Mouse (Mus musculus): Measurements from ENCODE around the gene Stab1. TPM values are rescaled to one million over a fixed set of nuclear protein-coding genes. Genes with fewer than 3 reads are reported as not detected.

The Stab1 gene
- polyA plus RNA-seq (2015; fragmentation: Nextera tagmentation; extraction: Ambion mirVana), result 26.4 and 27.8 TPM in 2 replicates

- H3K36me3 ChIP-seq (ENCODE audit: insufficient read depth, low read length), result peaks cover 27% of the 10 kb centered on the region
- H3K9me3 ChIP-seq (replicated peaks; ENCODE audit: low read length), result no peaks in the 10 kb centered on the region
- peak within 1 kb of the TSS; percentile 26 for H3K4me3 ChIP-seq (replicated peaks; ENCODE audit: low read depth, low read length)
- no peak for TF ChIP-seq CTCF (IDR thresholded peaks at IDR 0.05; ENCODE audit: low read depth)
- H3K27ac ChIP-seq, result peak within 1 kb of the TSS; percentile 62
- H3K9ac ChIP-seq (ENCODE audit: low read depth, low read length), result peak within 1 kb of the TSS; percentile 14; the same call in 1 of the 2 replicates
- H3K27me3 ChIP-seq (ENCODE audit: insufficient read depth, low read length), result no peaks in the 10 kb centered on the region
- H3K4me2 ChIP-seq (ENCODE audit: low read length), result peak within 1 kb of the TSS; percentile 40
- ATAC-seq (replicated peaks; ENCODE audit: low FRiP score, low read depth) (no peak), DNase-seq (ENCODE audit: low spot score) (peak; percentile 62)
- H3K4me1 ChIP-seq (replicated peaks; ENCODE audit: insufficient read depth, low read length), result peaks cover 13% of the 10 kb centered on the region; the same call in 1 of the 2 replicates
- WGBS, result 18% methylated on average over 10 of the region's 10 CpGs
Measured at GRCm38 (mm10) chr14:31168425-31168824, at the start of gene Stab1. Stab1 (minus strand) TSS chr14:31168641.

DNA sequence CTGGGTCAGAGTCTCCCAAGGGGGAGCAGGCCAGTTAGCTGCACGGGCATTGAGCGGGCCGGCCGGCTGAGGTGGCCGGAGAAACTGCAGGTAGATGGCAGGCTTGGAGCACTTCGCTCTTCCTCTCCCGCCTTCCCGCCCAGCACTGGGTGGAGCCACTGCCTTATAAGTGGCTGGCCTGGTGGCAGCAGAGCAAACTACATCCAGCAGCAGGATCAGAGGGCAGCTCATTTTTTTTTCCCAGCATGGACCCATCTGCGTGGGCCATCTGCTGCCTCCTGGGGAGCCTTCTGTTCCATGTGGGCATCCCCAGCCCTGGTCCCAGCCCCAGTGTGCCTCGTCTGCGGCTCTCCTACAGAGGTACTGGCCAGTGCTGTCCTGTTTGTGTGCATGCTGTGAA lies 49.2 kb upstream of the Stab1 start, which contains the start of gene Sema3g:
Gene Sema3g (plus strand): TSS at position 195 of the 400 bp plus-strand sequence.
- H3K4me3 ChIP-seq (replicated peaks; ENCODE audit: low read depth, low read length), result 0 out of 2 replicates have a peak within 1 kb of the TSS, but pooled peaks have one; percentile 1
- ATAC-seq (replicated peaks; ENCODE audit: low FRiP score, low read depth) (peak; percentile 83), DNase-seq (ENCODE audit: low spot score) (peak; percentile 91)
- H3K4me1 ChIP-seq (replicated peaks; ENCODE audit: insufficient read depth, low read length), result no peaks in the 10 kb centered on the region
- peak within 1 kb of the TSS; percentile 46 for H3K4me2 ChIP-seq (ENCODE audit: low read length)
- H3K9ac ChIP-seq (ENCODE audit: low read depth, low read length), result 0 out of 2 replicates have a peak within 1 kb of the TSS, but pooled peaks have one; percentile 1
- H3K9me3 ChIP-seq (replicated peaks; ENCODE audit: low read length), result no peaks in the 10 kb centered on the region
- H3K27ac ChIP-seq, result no peak within 1 kb of the TSS
- H3K27me3 ChIP-seq (ENCODE audit: insufficient read depth, low read length), result no peaks in the 10 kb centered on the region
- WGBS, result 7% methylated on average over 11 of the region's 11 CpGs
- H3K36me3 ChIP-seq (ENCODE audit: insufficient read depth, low read length), result no peaks in the 10 kb centered on the region
- peak; percentile 88 for TF ChIP-seq CTCF (IDR thresholded peaks at IDR 0.05; ENCODE audit: low read depth)

DNA sequence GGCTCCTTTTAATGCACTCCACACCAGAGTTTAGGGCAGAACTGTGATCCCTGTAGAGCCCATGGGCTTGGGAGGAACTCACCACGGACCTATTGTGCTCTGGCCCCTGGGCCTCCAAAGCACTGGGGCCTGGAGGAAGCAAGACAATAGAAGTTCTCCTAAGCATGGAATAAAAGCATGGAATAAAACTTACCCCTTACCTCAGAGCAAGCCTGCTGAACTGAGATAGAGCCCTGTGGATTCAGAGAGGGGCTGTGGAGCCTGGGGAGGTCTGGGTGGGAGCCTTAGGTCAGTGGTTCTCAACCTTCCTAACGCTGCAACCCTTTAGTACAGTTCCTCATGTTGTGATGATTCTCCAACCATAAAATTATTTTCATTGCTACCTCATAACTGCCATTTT lies 48.4 kb upstream of the Stab1 start, which contains the start of gene Nisch:
Gene Nisch (minus strand): TSS at position 101 of the 400 bp plus-strand sequence.
- no peak for DNase-seq (ENCODE audit: low spot score)
- Histone ChIP-seq H3K9me3 (replicated peaks; ENCODE audit: low read length) (no peaks in the 10 kb centered on the region), H3K4me2 (ENCODE audit: low read length) (peak within 1 kb of the TSS; percentile 46), H3K9ac (ENCODE audit: low read depth, low read length) (no peak within 1 kb of the TSS), H3K4me1 (replicated peaks; ENCODE audit: insufficient read depth, low read length) (no peaks in the 10 kb centered on the region), H3K27me3 (ENCODE audit: insufficient read depth, low read length) (no peaks in the 10 kb centered on the region), H3K36me3 (ENCODE audit: insufficient read depth, low read length) (no peaks in the 10 kb centered on the region), H3K27ac (0 out of 2 replicates have a peak within 1 kb of the TSS, but pooled peaks have one; percentile 19), H3K4me3 (replicated peaks; ENCODE audit: low read depth, low read length) (0 out of 2 replicates have a peak within 1 kb of the TSS, but pooled peaks have one; percentile 1)
- TF ChIP-seq CTCF (IDR thresholded peaks at IDR 0.05; ENCODE audit: low read depth), result no peak
- WGBS, result 67% methylated on average over 2 of the region's 2 CpGs
- ATAC-seq (replicated peaks; ENCODE audit: low FRiP score, low read depth), result no peak

GRCm38 (mm10) chr14:31215157-31216002 lies 46.9 kb upstream of the Stab1 start:
- Histone ChIP-seq H3K4me2 (ENCODE audit: low read length) (no peak overlapping the region), H3K4me1 (replicated peaks; ENCODE audit: insufficient read depth, low read length) (no peaks in the 10 kb centered on the region), H3K27ac (no peak overlapping the region), H3K9me3 (replicated peaks; ENCODE audit: low read length) (no peaks in the 10 kb centered on the region), H3K9ac (ENCODE audit: low read depth, low read length) (no peak overlapping the region), H3K36me3 (ENCODE audit: insufficient read depth, low read length) (no peaks in the 10 kb centered on the region), H3K4me3 (replicated peaks; ENCODE audit: low read depth, low read length) (no peak overlapping the region), H3K27me3 (ENCODE audit: insufficient read depth, low read length) (no peaks in the 10 kb centered on the region)
- DNase-seq (ENCODE audit: low spot score) (peak; percentile 84), ATAC-seq (replicated peaks; ENCODE audit: low FRiP score, low read depth) (0 out of 2 replicates have a peak, but pooled peaks have one; percentile 44)
- TF ChIP-seq CTCF (IDR thresholded peaks at IDR 0.05; ENCODE audit: low read depth), result peak; percentile 93
- WGBS, result 32% methylated on average over 15 of the region's 15 CpGs

- DNase-seq (ENCODE audit: low spot score), result no peak
- Histone ChIP-seq H3K27me3 (ENCODE audit: insufficient read depth, low read length) (no peaks in the 10 kb centered on the region), H3K9ac (ENCODE audit: low read depth, low read length) (no peak overlapping the region), H3K27ac (no peak overlapping the region), H3K4me2 (ENCODE audit: low read length) (no peak overlapping the region), H3K4me1 (replicated peaks; ENCODE audit: insufficient read depth, low read length) (no peaks in the 10 kb centered on the region), H3K36me3 (ENCODE audit: insufficient read depth, low read length) (no peaks in the 10 kb centered on the region), H3K4me3 (replicated peaks; ENCODE audit: low read depth, low read length) (no peak overlapping the region), H3K9me3 (replicated peaks; ENCODE audit: low read length) (no peaks in the 10 kb centered on the region)
- 83% methylated on average over 3 of the region's 3 CpGs for WGBS
- ATAC-seq (replicated peaks; ENCODE audit: low FRiP score, low read depth), result no peak
- TF ChIP-seq CTCF (IDR thresholded peaks at IDR 0.05; ENCODE audit: low read depth), result no peak
Measured at GRCm38 (mm10) chr14:31214684-31215083, 46.2 kb upstream of the Stab1 start.

GRCm38 (mm10) chr14:31213868-31214267 lies 45.4 kb upstream of the Stab1 start:
- H3K27me3 ChIP-seq (ENCODE audit: insufficient read depth, low read length), result no peaks in the 10 kb centered on the region
- no peaks in the 10 kb centered on the region for H3K4me1 ChIP-seq (replicated peaks; ENCODE audit: insufficient read depth, low read length)
- ATAC-seq (replicated peaks; ENCODE audit: low FRiP score, low read depth) (no peak), DNase-seq (ENCODE audit: low spot score) (no peak)
- 74% methylated on average over 8 of the region's 8 CpGs for WGBS
- H3K27ac ChIP-seq, result no peak overlapping the region
- H3K4me3 ChIP-seq (replicated peaks; ENCODE audit: low read depth, low read length), result no peak overlapping the region
- H3K9me3 ChIP-seq (replicated peaks; ENCODE audit: low read length), result no peaks in the 10 kb centered on the region
- no peaks in the 10 kb centered on the region for H3K36me3 ChIP-seq (ENCODE audit: insufficient read depth, low read length)
- no peak overlapping the region for H3K4me2 ChIP-seq (ENCODE audit: low read length)
- H3K9ac ChIP-seq (ENCODE audit: low read depth, low read length), result no peak overlapping the region
- no peak for TF ChIP-seq CTCF (IDR thresholded peaks at IDR 0.05; ENCODE audit: low read depth)

Measured in kidney, postnatal 0 days (tissue).